Mouse (Mus musculus): ENCODE results near the gene Strap. TPM values are rescaled to one million over a fixed set of nuclear protein-coding genes. Genes with fewer than 3 reads are reported as not detected.

The Strap gene
- total RNA-seq (2012; rRNA removed) = 109 and 129 TPM in 2 replicates
- 291 and 318 TPM in 2 replicates for total RNA-seq (2014; rRNA removed)
- 233 and 245 TPM in 2 replicates for polyA plus RNA-seq (2012; ENCODE audit: insufficient read length, low read depth)

DNA sequence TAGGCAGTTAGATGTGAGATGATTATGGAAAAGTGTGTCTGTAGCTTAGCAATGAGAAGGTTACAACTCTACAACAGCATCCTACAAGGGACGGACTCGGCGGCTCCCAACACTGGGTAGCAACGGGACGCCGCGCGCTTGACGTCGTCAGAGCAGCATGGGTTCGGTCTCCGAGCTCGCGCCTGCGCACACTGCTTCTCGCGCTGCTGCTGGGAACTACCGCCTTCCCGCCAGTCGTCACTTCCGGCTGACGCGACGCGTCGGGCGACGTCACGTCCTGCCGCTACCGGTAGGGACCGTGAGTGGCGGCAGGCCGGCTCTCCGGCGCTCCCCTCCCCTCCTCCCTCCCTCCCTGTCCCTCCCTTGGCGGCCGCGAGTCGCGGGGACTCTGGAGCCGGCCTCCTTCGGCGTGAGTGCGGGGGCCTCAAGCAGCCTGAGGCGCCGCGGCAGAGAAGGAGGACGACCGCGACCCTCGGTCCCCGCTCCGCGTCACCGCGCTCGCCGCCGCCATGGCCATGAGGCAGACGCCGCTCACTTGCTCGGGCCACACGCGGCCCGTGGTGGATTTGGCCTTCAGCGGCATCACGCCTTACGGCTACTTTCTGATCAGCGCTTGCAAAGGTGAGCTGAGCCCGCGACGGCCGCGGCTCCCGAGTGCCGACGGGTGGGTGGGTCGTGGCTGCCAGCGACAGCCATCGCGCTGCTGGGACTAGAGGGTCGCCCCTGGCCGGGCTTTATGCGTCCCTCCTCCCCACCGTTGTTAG, at the start of gene Strap:
TSS of gene Strap (plus strand) at position 233 of the 764 bp plus-strand sequence.
- dilution Hi-C loops (cut with MboI; ENCODE audit: extremely low pct_ligation_motif_present, extremely low pct_unique_long_range_greater_than_20kb, low sequenced_read_pairs) = no loop called here
- in situ Hi-C loops (cut with MboI; ENCODE audit: low pct_ligation_motif_present, low pct_unique_long_range_greater_than_20kb, low sequenced_read_pairs) = loop anchor here (25.0 kb wide), 1 partner anchor 548 kb away; no protein-coding TSS in a partner anchor

DNA sequence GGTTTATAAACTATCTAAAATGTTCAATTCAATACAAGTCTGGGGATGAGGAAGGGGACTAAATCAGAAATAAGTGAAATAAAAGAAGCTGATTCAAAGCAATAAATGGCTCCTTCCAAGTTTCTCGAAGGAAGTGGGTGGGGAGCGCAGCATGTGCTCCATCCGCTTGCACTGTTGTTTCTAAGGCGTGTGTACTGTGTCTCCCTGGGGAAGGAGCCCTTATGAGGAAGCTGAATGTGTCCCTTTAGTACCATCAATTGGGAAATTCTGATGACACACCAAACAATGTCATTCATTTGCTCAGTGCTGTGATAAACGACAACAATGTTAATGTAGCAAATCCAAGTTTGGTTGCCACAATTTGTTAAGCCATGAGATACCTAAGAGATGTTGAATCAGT, 47.2 kb upstream of the Strap start:
- in situ Hi-C loops (cut with MboI; ENCODE audit: low pct_ligation_motif_present, low pct_unique_long_range_greater_than_20kb, low sequenced_read_pairs) = no loop called here
- H3K27ac ChIP-seq (ENCODE audit: insufficient read depth, low read depth) = no peak overlapping the region
- no peak overlapping the region for H3K4me2 ChIP-seq (ENCODE audit: insufficient read depth, low read depth, poor library complexity, severe bottlenecking)
- TF ChIP-seq ZKSCAN1 (IDR thresholded peaks at IDR 0.05; ENCODE audit: borderline replicate concordance, low read depth, low read length) (no peak), MAX (IDR thresholded peaks at IDR 0.05; ENCODE audit: low read length) (no peak), RCOR1 (conservative IDR thresholded peaks at IDR 0.05; ENCODE audit: low read depth, low read length) (no peak), HCFC1 (IDR thresholded peaks at IDR 0.05; ENCODE audit: low read depth, low read length) (no peak), ZC3H11A (IDR thresholded peaks at IDR 0.05; ENCODE audit: low read depth, low read length) (no peak), MEF2A (IDR thresholded peaks at IDR 0.05; ENCODE audit: borderline replicate concordance, low read depth, low read length) (no peak), MXI1 (IDR thresholded peaks at IDR 0.05; ENCODE audit: low read depth, low read length) (no peak), TBP (conservative IDR thresholded peaks at IDR 0.05; ENCODE audit: low read depth, low read length) (no peak), NRF1 (IDR thresholded peaks at IDR 0.05; ENCODE audit: low read depth, low read length) (no peak), IRF4 (IDR thresholded peaks at IDR 0.05; ENCODE audit: low read depth, low read length) (no peak), CHD2 (IDR thresholded peaks at IDR 0.05; ENCODE audit: low read length) (no peak), ETS1 (conservative IDR thresholded peaks at IDR 0.05; ENCODE audit: low read depth, low read length) (no peak), SIN3A (IDR thresholded peaks at IDR 0.05; ENCODE audit: low read length) (no peak)
- H3K79me2 ChIP-seq (replicated peaks; ENCODE audit: control insufficient read depth, extremely low read depth, insufficient read depth, poor library complexity, severe bottlenecking) = no peaks in the 10 kb centered on the region
- no peak overlapping the region for H3K4me3 ChIP-seq (replicated peaks in 1 of 3; ENCODE audit: low read depth in 2 of 3, low read length in 2 of 3, poor library complexity in 1 of 3)
- H3K9ac ChIP-seq (ENCODE audit: insufficient read depth, low read depth) = no peak overlapping the region
- no peaks in the 10 kb centered on the region for H3K27me3 ChIP-seq (replicated peaks)
- H3K9me3 ChIP-seq (replicated peaks; ENCODE audit: low read length) = no peaks in the 10 kb centered on the region
- peaks cover 0 to 9% of the 10 kb centered on the region in 2 experiments; a peak in 2 of 4 replicates for H3K4me1 ChIP-seq (ENCODE audit: control insufficient read depth in 1 of 2, insufficient read depth in 2 of 2)
- no peak for DNase-seq (ENCODE audit: extremely low read depth)
- dilution Hi-C loops (cut with MboI; ENCODE audit: extremely low pct_ligation_motif_present, extremely low pct_unique_long_range_greater_than_20kb, low sequenced_read_pairs) = no loop called here
- no peaks in the 10 kb centered on the region for H3K36me3 ChIP-seq (replicated peaks in 1 of 2; ENCODE audit: control insufficient read depth in 1 of 2, insufficient read depth in 1 of 2, low read length in 1 of 2)

More for the DNA sequence above, at the start of gene Strap:
- H3K27me3 ChIP-seq (replicated peaks) = peaks cover 3% of the 10 kb centered on the region
- no peaks in the 10 kb centered on the region for H3K9me3 ChIP-seq (replicated peaks; ENCODE audit: low read length)
- TF ChIP-seq MYC (IDR thresholded peaks at IDR 0.05; ENCODE audit: low read depth, low read length) = peak; percentile 60; the same call in 1 of the 2 replicates
- peak; percentile 49; the same call in 1 of the 2 replicates for TF ChIP-seq MXI1 (IDR thresholded peaks at IDR 0.05; ENCODE audit: low read depth, low read length)
- TF ChIP-seq POLR2AphosphoS2 (IDR thresholded peaks at IDR 0.05; ENCODE audit: low read depth, low read length) = 0 out of 2 replicates have a peak, but pooled peaks have one; percentile 48
- TF ChIP-seq RAD21 (IDR thresholded peaks at IDR 0.05; ENCODE audit: low read depth, low read length) = no peak
- TF ChIP-seq JUN (IDR thresholded peaks at IDR 0.05; ENCODE audit: insufficient read depth, low read depth, low read length) = no peak
- no peak for TF ChIP-seq ZNF384 (IDR thresholded peaks at IDR 0.05; ENCODE audit: low read depth, low read length)
- no peak for TF ChIP-seq ZKSCAN1 (IDR thresholded peaks at IDR 0.05; ENCODE audit: borderline replicate concordance, low read depth, low read length)
- TF ChIP-seq ZMIZ1 (IDR thresholded peaks at IDR 0.05; ENCODE audit: low read depth, low read length) = peak; percentile 78
- TF ChIP-seq MAZ (IDR thresholded peaks at IDR 0.05; ENCODE audit: low read depth, low read length) = 0 out of 2 replicates have a peak, but pooled peaks have one; percentile 16
- TF ChIP-seq MEF2A (IDR thresholded peaks at IDR 0.05; ENCODE audit: borderline replicate concordance, low read depth, low read length) = peak; percentile 47; the same call in 1 of the 2 replicates
- peak; percentile 77; the same call in 1 of the 2 replicates for TF ChIP-seq SIN3A (IDR thresholded peaks at IDR 0.05; ENCODE audit: low read length)
- no peak; the same call in 1 of the 2 replicates for TF ChIP-seq GABPA (IDR thresholded peaks at IDR 0.05; ENCODE audit: insufficient replicate concordance, low read depth, low read length)
- peak; percentile 90 for TF ChIP-seq POLR2A (IDR thresholded peaks at IDR 0.05; ENCODE audit: low read depth, low read length)
- TF ChIP-seq TCF12 (IDR thresholded peaks at IDR 0.05; ENCODE audit: low read depth, low read length) = peak; percentile 75
- TF ChIP-seq USF1 (IDR thresholded peaks at IDR 0.05; ENCODE audit: low read depth, low read length) = no peak
- peak; percentile 93 for TF ChIP-seq NRF1 (IDR thresholded peaks at IDR 0.05; ENCODE audit: low read depth, low read length)
- no peak; the same call in 1 of the 2 replicates for TF ChIP-seq UBTF (IDR thresholded peaks at IDR 0.05; ENCODE audit: low read depth, low read length)
- TF ChIP-seq RCOR1 (conservative IDR thresholded peaks at IDR 0.05; ENCODE audit: low read depth, low read length) = no peak
- TF ChIP-seq JUND (conservative IDR thresholded peaks at IDR 0.05; ENCODE audit: low read depth, low read length) = no peak
- TF ChIP-seq PAX5 (IDR thresholded peaks at IDR 0.05; ENCODE audit: low read length) = no peak
- no peak for TF ChIP-seq E2F4 (IDR thresholded peaks at IDR 0.05; ENCODE audit: insufficient replicate concordance, low read depth, low read length)
- TF ChIP-seq NELFE (IDR thresholded peaks at IDR 0.05; ENCODE audit: low read depth, low read length) = peak; percentile 84
- TF ChIP-seq KAT2A (IDR thresholded peaks at IDR 0.05; ENCODE audit: insufficient replicate concordance, low read length) = peak; percentile 84; the same call in 1 of the 2 replicates
- TF ChIP-seq HCFC1 (IDR thresholded peaks at IDR 0.05; ENCODE audit: low read depth, low read length) = peak; percentile 87
- TF ChIP-seq CHD1 (IDR thresholded peaks at IDR 0.05; ENCODE audit: low read depth, low read length) = no peak
- TF ChIP-seq USF2 (conservative IDR thresholded peaks at IDR 0.05; ENCODE audit: low read depth, low read length) = no peak
- TF ChIP-seq IRF4 (IDR thresholded peaks at IDR 0.05; ENCODE audit: low read depth, low read length) = peak; percentile 62; the same call in 1 of the 2 replicates
- TF ChIP-seq MAFK (IDR thresholded peaks at IDR 0.05; ENCODE audit: insufficient replicate concordance, low read length) = no peak
- no peak for TF ChIP-seq EP300 (IDR thresholded peaks at IDR 0.05; ENCODE audit: low read length)
- TF ChIP-seq SMC3 (IDR thresholded peaks at IDR 0.05; ENCODE audit: low read depth, low read length) = no peak
- TF ChIP-seq CTCF (conservative IDR thresholded peaks at IDR 0.05 in 1 of 2, IDR thresholded peaks at IDR 0.05 in 1 of 2; ENCODE audit: low read depth in 2 of 2, low read length in 2 of 2) = no peak
- TF ChIP-seq ETS1 (conservative IDR thresholded peaks at IDR 0.05; ENCODE audit: low read depth, low read length) = peak; percentile 32; the same call in 1 of the 2 replicates
- TF ChIP-seq CHD2 (IDR thresholded peaks at IDR 0.05; ENCODE audit: low read length) = no peak
- TF ChIP-seq MAX (IDR thresholded peaks at IDR 0.05; ENCODE audit: low read length) = peak; percentile 95
- no peak for TF ChIP-seq ZC3H11A (IDR thresholded peaks at IDR 0.05; ENCODE audit: low read depth, low read length)
- peak; percentile 24; the same call in 1 of the 2 replicates for TF ChIP-seq BHLHE40 (IDR thresholded peaks at IDR 0.05; ENCODE audit: low read depth, low read length)
- TF ChIP-seq ELF1 (IDR thresholded peaks at IDR 0.05; ENCODE audit: low read depth, low read length) = peak; percentile 89
- peak; percentile 75 for TF ChIP-seq TBP (conservative IDR thresholded peaks at IDR 0.05; ENCODE audit: low read depth, low read length)
- peak; percentile 95 for DNase-seq (ENCODE audit: extremely low read depth)
- peaks cover 15 to 33% of the 10 kb centered on the region in 2 experiments for H3K36me3 ChIP-seq (replicated peaks in 1 of 2; ENCODE audit: control insufficient read depth in 1 of 2, insufficient read depth in 1 of 2, low read length in 1 of 2)
- H3K4me3 ChIP-seq (replicated peaks in 1 of 3; ENCODE audit: low read depth in 2 of 3, low read length in 2 of 3, poor library complexity in 1 of 3) = peak within 1 kb of the TSS; percentile 70 to 98 (median 97)
- peak within 1 kb of the TSS; percentile 76 for H3K4me2 ChIP-seq (ENCODE audit: insufficient read depth, low read depth, poor library complexity, severe bottlenecking)
- peaks cover 5 to 19% of the 10 kb centered on the region in 2 experiments; a peak in 3 of 4 replicates for H3K4me1 ChIP-seq (ENCODE audit: control insufficient read depth in 1 of 2, insufficient read depth in 2 of 2)
- H3K9ac ChIP-seq (ENCODE audit: insufficient read depth, low read depth) = peak within 1 kb of the TSS; percentile 94
- peak within 1 kb of the TSS; percentile 45 for H3K27ac ChIP-seq (ENCODE audit: insufficient read depth, low read depth)
- peaks cover 41% of the 10 kb centered on the region for H3K79me2 ChIP-seq (replicated peaks; ENCODE audit: control insufficient read depth, extremely low read depth, insufficient read depth, poor library complexity, severe bottlenecking)

All from CH12.LX (cell line).